15 mouse cellular contexts compared by ENCODE assay signal in the genomic region with DNA sequence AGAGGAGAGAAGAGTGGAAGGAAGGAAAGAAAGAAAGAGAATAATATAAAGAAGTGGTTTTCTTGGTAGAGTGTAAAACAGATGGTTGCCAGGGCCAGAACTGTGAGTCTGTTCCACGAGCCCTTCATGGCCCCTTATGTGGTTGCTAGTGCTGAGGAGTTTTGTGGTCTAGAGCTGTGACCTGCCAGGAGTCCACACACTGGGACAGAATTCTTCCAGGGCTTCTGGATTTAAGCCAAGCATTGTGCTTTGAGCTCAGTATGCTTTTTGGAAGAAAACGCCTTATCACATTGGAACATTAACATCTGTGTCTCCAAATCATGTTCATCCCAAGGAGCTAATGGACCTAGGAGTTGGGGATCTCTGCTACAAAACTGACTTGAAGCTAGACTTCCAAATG.
DNase-seq lines count a peak whose midpoint lies in the region; ATAC-seq and TF ChIP-seq lines count a peak whose summit lies in the region.
"Had no signal": no experiment of that assay in that cellular context is flagged by ENCODE, and none has a peak within 500 bp of the region (broad histone marks: within the 10 kb centered on the region; RNA-seq: fewer than 3 reads in every experiment).

No protein-coding gene starts in this region.

- H3K27me3 ChIP-seq in heart, embryonic 10.5 days (ENCODE audit: insufficient read depth, poor library complexity, severe bottlenecking), result no peaks in the 10 kb centered on the region
- H3K27me3 ChIP-seq in lung, embryonic 14.5 days (ENCODE audit: insufficient read depth, low read length), result no peaks in the 10 kb centered on the region
- H3K27me3 ChIP-seq in heart, embryonic 11.5 days (ENCODE audit: control insufficient read depth, insufficient read depth, low read length), result no peaks in the 10 kb centered on the region
- H3K27me3 ChIP-seq: hindbrain, embryonic 15.5 days; liver, embryonic 13.5 days; megakaryocyte, embryonic 14.5 days; neural tube, embryonic 12.5 days had no signal

- H3K9me3 ChIP-seq in heart, embryonic 10.5 days, result no peaks in the 10 kb centered on the region
- no peaks in the 10 kb centered on the region for H3K9me3 ChIP-seq in lung, embryonic 14.5 days (ENCODE audit: low read depth, low read length)
- H3K9me3 ChIP-seq in heart, embryonic 11.5 days (replicated peaks; ENCODE audit: control insufficient read depth, low read length), result no peaks in the 10 kb centered on the region
- H3K9me3 ChIP-seq: hindbrain, embryonic 15.5 days; liver, embryonic 13.5 days; neural tube, embryonic 12.5 days had no signal

- no peak overlapping the region for H3K4me3 ChIP-seq in heart, embryonic 10.5 days
- H3K4me3 ChIP-seq in lung, embryonic 14.5 days (ENCODE audit: low read depth, low read length), result no peak overlapping the region
- H3K4me3 ChIP-seq in heart, embryonic 11.5 days (ENCODE audit: low read depth, low read length), result no peak overlapping the region
- H3K4me3 ChIP-seq in left cerebral cortex, adult 2 months, result no peak overlapping the region
- H3K4me3 ChIP-seq: hindbrain, embryonic 15.5 days; liver, embryonic 13.5 days; megakaryocyte, embryonic 14.5 days; neural tube, embryonic 12.5 days had no signal

- peak; percentile 60 for DNase-seq in heart, adult 8-10 months (ENCODE audit: low spot score)
- no peak for DNase-seq in heart, embryonic 10.5 days (ENCODE audit: low spot score)
- peak; percentile 65 for DNase-seq in lung, embryonic 14.5 days
- DNase-seq in lung, postnatal 36 days, result no peak
- DNase-seq in left cerebral cortex, adult 2 months (ENCODE audit: extremely low spot score in 1 of 2, low spot score in 2 of 2), result no peak
- DNase-seq in cerebellum, postnatal 10 days, result no peak
- DNase-seq: cerebellum, adult 9-10 months; liver, embryonic 13.5 days; right cerebral cortex, postnatal 25 days; thymus, adult 18-20 months had no signal

- WGBS in heart, embryonic 10.5 days, result 58% methylated on average over 2 of the region's 2 CpGs
- 54% methylated on average over 2 of the region's 2 CpGs for WGBS in lung, embryonic 14.5 days
- WGBS in heart, embryonic 11.5 days (ENCODE audit: insufficient replicate concordance), result 59% methylated on average over 2 of the region's 2 CpGs

- peaks cover 13% of the 10 kb centered on the region for H3K4me1 ChIP-seq in heart, embryonic 10.5 days
- H3K4me1 ChIP-seq in lung, embryonic 14.5 days (ENCODE audit: insufficient read depth), result no peaks in the 10 kb centered on the region; the same call in 1 of the 2 replicates
- peaks cover 7% of the 10 kb centered on the region; the same call in 1 of the 2 replicates for H3K4me1 ChIP-seq in heart, embryonic 11.5 days (ENCODE audit: control insufficient read depth, insufficient read depth, low read length)
- H3K4me1 ChIP-seq: megakaryocyte, embryonic 14.5 days; neural tube, embryonic 12.5 days had no signal

- H3K9ac ChIP-seq in lung, embryonic 14.5 days, result no peak overlapping the region
- no peak overlapping the region for H3K9ac ChIP-seq in heart, embryonic 11.5 days (ENCODE audit: low read depth, low read length)
- H3K9ac ChIP-seq: hindbrain, embryonic 15.5 days; liver, embryonic 13.5 days; neural tube, embryonic 12.5 days had no signal

- H3K36me3 ChIP-seq in heart, embryonic 10.5 days, result no peaks in the 10 kb centered on the region
- H3K36me3 ChIP-seq in lung, embryonic 14.5 days (ENCODE audit: insufficient read depth), result no peaks in the 10 kb centered on the region
- H3K36me3 ChIP-seq in heart, embryonic 11.5 days (ENCODE audit: control insufficient read depth, insufficient read depth, low read length), result no peaks in the 10 kb centered on the region
- H3K36me3 ChIP-seq: G1E; hindbrain, embryonic 15.5 days; liver, embryonic 13.5 days; neural tube, embryonic 12.5 days had no signal

- no peak for TF ChIP-seq CTCF in lung, embryonic 14.5 days (IDR thresholded peaks at IDR 0.05; ENCODE audit: low read depth)
- TF ChIP-seq CTCF in left cerebral cortex, adult 2 months (IDR thresholded peaks at IDR 0.05), result no peak

- no peak overlapping the region for H3K4me2 ChIP-seq in lung, embryonic 14.5 days
- H3K4me2 ChIP-seq in heart, embryonic 11.5 days, result no peak overlapping the region
- H3K4me2 ChIP-seq: hindbrain, embryonic 15.5 days had no signal

- no peak overlapping the region for H3K27ac ChIP-seq in heart, embryonic 10.5 days
- no peak overlapping the region for H3K27ac ChIP-seq in lung, embryonic 14.5 days (ENCODE audit: low read depth)
- H3K27ac ChIP-seq in heart, embryonic 11.5 days (ENCODE audit: low read depth, low read length), result peak overlapping the region; percentile 62; the same call in 1 of the 2 replicates
- no peak overlapping the region for H3K27ac ChIP-seq in left cerebral cortex, adult 2 months
- H3K27ac ChIP-seq: hindbrain, embryonic 15.5 days; liver, embryonic 13.5 days; neural tube, embryonic 12.5 days had no signal

- intact Hi-C loops in left cerebral cortex, adult 2 months (cut with DNase I), result no loop called here

- ATAC-seq in lung, embryonic 14.5 days (ENCODE audit: insufficient read depth), result no peak
- ATAC-seq in heart, embryonic 11.5 days (replicated peaks; ENCODE audit: insufficient number of reproducible peaks, low FRiP score, low TSS enrichment), result no peak

Comparison
In these comparisons a context has a peak if more than half of its experiments do, and no peak if none do; other contexts are left out.
1. DNase-seq: peak in heart, adult 8-10 months (single experiment) and lung, embryonic 14.5 days (single experiment); none in heart, embryonic 10.5 days (single experiment), lung, postnatal 36 days (single experiment), left cerebral cortex, adult 2 months (0 of 2) and cerebellum, postnatal 10 days (0 of 2).